In the genomic region with DNA sequence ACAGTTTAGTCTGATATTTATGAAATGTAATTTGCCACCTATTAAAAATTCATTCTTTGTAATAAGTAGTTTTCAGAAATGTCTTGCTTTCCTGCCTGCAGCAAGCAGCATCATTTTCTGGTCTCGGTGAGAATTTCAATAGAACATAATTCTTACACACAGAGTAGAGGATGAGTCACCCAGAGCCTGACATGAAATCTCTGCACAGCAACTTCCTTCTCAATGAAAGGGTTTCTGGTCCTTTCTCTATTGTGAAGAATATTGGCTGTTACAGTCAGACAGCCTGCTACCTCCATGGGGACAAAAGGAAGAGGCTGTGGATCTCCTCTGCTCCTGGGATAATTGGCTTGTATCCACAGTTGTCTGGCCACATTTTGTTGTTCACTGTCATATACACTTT, we compare ENCODE assay signal across 27 mouse cellular contexts. TPM values are rescaled to one million over a fixed set of nuclear protein-coding genes. Genes with fewer than 3 reads are reported as not detected.
DNase-seq lines count a peak whose midpoint lies in the region; ATAC-seq lines count a peak whose summit lies in the region.
"Had no signal": no experiment of that assay in that cellular context is flagged by ENCODE, and none has a peak within 500 bp of the region (broad histone marks: within the 10 kb centered on the region; RNA-seq: fewer than 3 reads in every experiment).

No protein-coding gene starts in this region.

- no peaks in the 10 kb centered on the region for H3K36me3 ChIP-seq in midbrain, embryonic 16.5 days (ENCODE audit: control insufficient read depth, insufficient read depth, low read length)
- H3K36me3 ChIP-seq: embryonic facial prominence, embryonic 10.5 days; embryonic facial prominence, embryonic 13.5 days; forebrain, embryonic 12.5 days; forebrain, embryonic 15.5 days; heart, embryonic 10.5 days; heart, embryonic 13.5 days; hindbrain, embryonic 12.5 days; hindbrain, embryonic 15.5 days had no signal

- no peaks in the 10 kb centered on the region for H3K27me3 ChIP-seq in midbrain, embryonic 16.5 days (ENCODE audit: control insufficient read depth, insufficient read depth, low read depth, low read length)
- H3K27me3 ChIP-seq: embryonic facial prominence, embryonic 13.5 days; forebrain, embryonic 12.5 days; forebrain, embryonic 15.5 days; heart, embryonic 13.5 days; hindbrain, embryonic 12.5 days; hindbrain, embryonic 15.5 days had no signal

- no peaks in the 10 kb centered on the region for H3K9me3 ChIP-seq in midbrain, embryonic 16.5 days (replicated peaks; ENCODE audit: control insufficient read depth, low read length, poor library complexity, severe bottlenecking)
- H3K9me3 ChIP-seq: embryonic facial prominence, embryonic 10.5 days; embryonic facial prominence, embryonic 13.5 days; forebrain, embryonic 12.5 days; forebrain, embryonic 15.5 days; heart, embryonic 10.5 days; heart, embryonic 13.5 days; hindbrain, embryonic 12.5 days; hindbrain, embryonic 15.5 days had no signal

- 76% methylated on average over 1 of the region's 1 CpGs for WGBS in midbrain, embryonic 16.5 days

- no peak overlapping the region for H3K27ac ChIP-seq in midbrain, embryonic 16.5 days (ENCODE audit: low read length)
- H3K27ac ChIP-seq: embryonic facial prominence, embryonic 10.5 days; embryonic facial prominence, embryonic 13.5 days; forebrain, embryonic 12.5 days; forebrain, embryonic 15.5 days; heart, adult 2 months; heart, embryonic 10.5 days; heart, embryonic 13.5 days; hindbrain, embryonic 12.5 days; hindbrain, embryonic 15.5 days had no signal

- no peaks in the 10 kb centered on the region for H3K4me1 ChIP-seq in midbrain, embryonic 16.5 days (ENCODE audit: control insufficient read depth, insufficient read depth, low read length)
- H3K4me1 ChIP-seq: embryonic facial prominence, embryonic 10.5 days; embryonic facial prominence, embryonic 13.5 days; forebrain, embryonic 12.5 days; forebrain, embryonic 15.5 days; heart, embryonic 10.5 days; heart, embryonic 13.5 days; hindbrain, embryonic 12.5 days; hindbrain, embryonic 15.5 days had no signal

- H3K9ac ChIP-seq in midbrain, embryonic 16.5 days (ENCODE audit: low read depth, low read length): no peak overlapping the region
- H3K9ac ChIP-seq: embryonic facial prominence, embryonic 13.5 days; forebrain, embryonic 12.5 days; forebrain, embryonic 15.5 days; heart, embryonic 13.5 days; hindbrain, embryonic 12.5 days; hindbrain, embryonic 15.5 days had no signal

- H3K4me2 ChIP-seq in midbrain, embryonic 16.5 days (ENCODE audit: low read length): no peak overlapping the region
- H3K4me2 ChIP-seq: embryonic facial prominence, embryonic 13.5 days; forebrain, embryonic 12.5 days; forebrain, embryonic 15.5 days; heart, embryonic 13.5 days; hindbrain, embryonic 12.5 days; hindbrain, embryonic 15.5 days had no signal

- no peak for ATAC-seq in midbrain, embryonic 16.5 days
- ATAC-seq: activated CD4-positive, CD25-positive, alpha-beta regulatory T cell, adult 4 months; forebrain, embryonic 15.5 days; intestine, postnatal 0 days had no signal

- peak; percentile 28 for DNase-seq in 3T3-L1 (ENCODE audit: low read depth, low spot score)
- peak; percentile 22 for DNase-seq in MN1 (ENCODE audit: low spot score)
- DNase-seq in brain, adult 2 months (ENCODE audit: low read depth, low spot score): peak; percentile 59
- DNase-seq in telencephalon, adult 2 months (ENCODE audit: low read depth, low spot score): peak; percentile 10
- no peak for DNase-seq in heart, postnatal 4 days
- no peak for DNase-seq in gastrocnemius, adult 18-20 months (ENCODE audit: low spot score)
- DNase-seq: adrenal gland, adult 8-10 months; adrenal gland, postnatal 25 days; cerebellum, adult 2 months; cerebellum, adult 9-11 months; cerebellum, postnatal 36 days; embryo, embryonic 11 days; gastrocnemius, postnatal 25 days; heart, adult 2 months; heart, postnatal 14 days had no signal

- H3K4me3 ChIP-seq in midbrain, embryonic 16.5 days (ENCODE audit: low read depth, low read length): no peak overlapping the region
- H3K4me3 ChIP-seq: embryonic facial prominence, embryonic 10.5 days; embryonic facial prominence, embryonic 13.5 days; erythroblast, embryonic 14.5 days; forebrain, embryonic 12.5 days; forebrain, embryonic 15.5 days; heart, adult 2 months; heart, embryonic 10.5 days; heart, embryonic 13.5 days; hindbrain, embryonic 12.5 days; hindbrain, embryonic 15.5 days had no signal

RNA-seq across cellular contexts. Expression of a gene that starts 54.0 kb away (rescaled TPM):
- polyA plus RNA-seq in midbrain, embryonic 16.5 days (2015; fragmentation: Nextera tagmentation; extraction: Ambion mirVana): 31.2 and 33.7 TPM in 2 replicates
- total RNA-seq in heart, postnatal 4 days (2021): 10 to 100 TPM; 15.1 to 17.1 TPM
- total RNA-seq in gastrocnemius, adult 18-20 months (2021): 10 to 100 TPM; 12.9 to 13.2 TPM

Comparison
In these comparisons a context has a peak if more than half of its experiments do, and no peak if none do; other contexts are left out.
1. DNase-seq: peak in 3T3-L1 (single experiment), MN1 (single experiment), brain, adult 2 months (single experiment) and telencephalon, adult 2 months (single experiment); none in heart, postnatal 4 days (single experiment) and gastrocnemius, adult 18-20 months (single experiment).